Mouse (Mus musculus) heart, embryonic 10.5 days (tissue): Measurements from ENCODE around the gene Srsf2. TPM values are rescaled to one million over a fixed set of nuclear protein-coding genes. Genes with fewer than 3 reads are reported as not detected.

ENCODE experiments used
- DNase-seq: peaks from one replicate; pipeline ENCODE4 v3.0.0-alpha.2; 2017; ENCODE audit warnings: low spot score
- H3K27ac ChIP-seq: fragments of 300-500 bp; sonication (generic); 2 replicates; pipeline ENCODE4 v1.5.1; 2016; ENCODE audit warnings: mild to moderate bottlenecking
- H3K27me3 ChIP-seq: fragments of 300-500 bp; sonication (generic); 2 replicates; pipeline ENCODE4 v1.6.1; 2016; ENCODE audit warnings: mild to moderate bottlenecking; ENCODE audit not compliant: poor library complexity, insufficient read depth, severe bottlenecking
- H3K36me3 ChIP-seq: fragments of 300-500 bp; sonication (generic); 2 replicates; pipeline ENCODE4 v1.6.1; 2016; ENCODE audit warnings: mild to moderate bottlenecking, moderate library complexity
- H3K4me1 ChIP-seq: fragments of 300-500 bp; sonication (generic); 2 replicates; pipeline ENCODE4 v1.6.1; 2016; ENCODE audit warnings: mild to moderate bottlenecking
- H3K4me3 ChIP-seq: fragments of 300-500 bp; sonication (generic); 2 replicates; pipeline ENCODE4 v1.5.1; 2016; ENCODE audit warnings: mild to moderate bottlenecking, moderate library complexity
- H3K9me3 ChIP-seq: fragments of 300-500 bp; sonication (generic); 2 replicates; pipeline ENCODE4 v1.6.1; 2016; ENCODE audit warnings: mild to moderate bottlenecking, moderate library complexity
- WGBS: fragments of 180-500 bp; shearing (Covaris S2); methylation state at CpG from one replicate; pipeline ENCODE4 v1.1.7; 2016; 5-methylcytosine and 5-hydroxymethylcytosine counted together
- polyA plus RNA-seq: library from polyadenylated mRNA; unstranded; fragments of >200 nt; fragmentation: Nextera tagmentation; extraction: Ambion mirVana; gene quantifications from 2 replicates; pipeline ENCODE4 v1.2.1, GENCODE M21; 2016

Srsf2 gene
- polyA plus RNA-seq, 1 experiment from 2014 or later = 728 TPM

- H3K36me3 ChIP-seq = peaks cover 7% of the 10 kb centered on the region; the same call in 1 of the 2 replicates
- 81% methylated on average over 8 of the region's 8 CpGs for WGBS
- H3K4me1 ChIP-seq = peaks cover 51% of the 10 kb centered on the region
- H3K27me3 ChIP-seq = peaks cover 12% of the 10 kb centered on the region
- DNase-seq = no peak
- no peak overlapping the region for H3K27ac ChIP-seq
- H3K4me3 ChIP-seq = no peak overlapping the region
- H3K9me3 ChIP-seq = no peaks in the 10 kb centered on the region
Observed at GRCm38 (mm10) chr11:116809520-116809919, 43.4 kb downstream of the Srsf2 start.

GRCm38 (mm10) chr11:116808811-116809395 is 44.0 kb downstream of the Srsf2 start:
- no peak overlapping the region for H3K4me3 ChIP-seq
- 70% methylated on average over 11 of the region's 11 CpGs for WGBS
- H3K27me3 ChIP-seq = peaks cover 12% of the 10 kb centered on the region
- H3K4me1 ChIP-seq = peaks cover 45% of the 10 kb centered on the region
- H3K27ac ChIP-seq = no peak overlapping the region
- peaks cover 7% of the 10 kb centered on the region; the same call in 1 of the 2 replicates for H3K36me3 ChIP-seq
- DNase-seq = no peak
- no peaks in the 10 kb centered on the region for H3K9me3 ChIP-seq

- Histone ChIP-seq H3K4me1 (peaks cover 36% of the 10 kb centered on the region), H3K36me3 (peaks cover 7% of the 10 kb centered on the region; the same call in 1 of the 2 replicates), H3K4me3 (no peak overlapping the region), H3K27ac (peak overlapping the region; percentile 76; the same call in 1 of the 2 replicates), H3K9me3 (no peaks in the 10 kb centered on the region), H3K27me3 (peaks cover 12% of the 10 kb centered on the region)
- WGBS = 26% methylated on average over 7 of the region's 7 CpGs
- DNase-seq = peak; percentile 93
Observed at GRCm38 (mm10) chr11:116807938-116808606, 44.8 kb downstream of the Srsf2 start.

GRCm38 (mm10) chr11:116807526-116807925 is 45.4 kb downstream of the Srsf2 start:
- H3K27me3 ChIP-seq = peaks cover 12% of the 10 kb centered on the region
- H3K36me3 ChIP-seq = peaks cover 7% of the 10 kb centered on the region; the same call in 1 of the 2 replicates
- H3K9me3 ChIP-seq = no peaks in the 10 kb centered on the region
- H3K4me3 ChIP-seq = no peak overlapping the region
- no peak for DNase-seq
- H3K4me1 ChIP-seq = peaks cover 31% of the 10 kb centered on the region
- 67% methylated on average over 3 of the region's 3 CpGs for WGBS
- H3K27ac ChIP-seq = peak overlapping the region; percentile 76

- peak overlapping the region; percentile 76 for H3K27ac ChIP-seq
- peaks cover 12% of the 10 kb centered on the region for H3K27me3 ChIP-seq
- H3K4me1 ChIP-seq = peaks cover 27% of the 10 kb centered on the region
- H3K36me3 ChIP-seq = peaks cover 7% of the 10 kb centered on the region; the same call in 1 of the 2 replicates
- no peak overlapping the region for H3K4me3 ChIP-seq
- no peaks in the 10 kb centered on the region for H3K9me3 ChIP-seq
- DNase-seq = no peak
- WGBS = 59% methylated on average over 7 of the region's 7 CpGs
Observed at GRCm38 (mm10) chr11:116807116-116807515, 45.8 kb downstream of the Srsf2 start.

GRCm38 (mm10) chr11:116806136-116807071 is 46.5 kb downstream of the Srsf2 start:
- DNase-seq = no peak
- 68% methylated on average over 15 of the region's 15 CpGs for WGBS
- H3K27ac ChIP-seq = peak overlapping the region; percentile 67; the same call in 1 of the 2 replicates

GRCm38 (mm10) chr11:116802709-116803108 is 50.2 kb downstream of the Srsf2 start:
- H3K36me3 ChIP-seq = no peaks in the 10 kb centered on the region
- no peaks in the 10 kb centered on the region for H3K27me3 ChIP-seq
- H3K27ac ChIP-seq = no peak overlapping the region
- 82% methylated on average over 5 of the region's 5 CpGs for WGBS
- DNase-seq = no peak
- peaks cover 9% of the 10 kb centered on the region; the same call in 1 of the 2 replicates for H3K4me1 ChIP-seq
- H3K4me3 ChIP-seq = no peak overlapping the region
- no peaks in the 10 kb centered on the region for H3K9me3 ChIP-seq

More at GRCm38 (mm10) chr11:116806136-116807071, 46.5 kb downstream of the Srsf2 start:
- H3K27me3 ChIP-seq = peaks cover 12% of the 10 kb centered on the region
- no peak overlapping the region for H3K4me3 ChIP-seq
- no peaks in the 10 kb centered on the region for H3K9me3 ChIP-seq
- H3K36me3 ChIP-seq = peaks cover 7% of the 10 kb centered on the region; the same call in 1 of the 2 replicates
- peaks cover 21% of the 10 kb centered on the region for H3K4me1 ChIP-seq

- Histone ChIP-seq H3K9me3 (no peaks in the 10 kb centered on the region), H3K36me3 (no peaks in the 10 kb centered on the region), H3K4me3 (no peak overlapping the region), H3K27me3 (no peaks in the 10 kb centered on the region), H3K4me1 (0 out of 2 replicates have a peak, but pooled peaks cover 6% of the 10 kb centered on the region), H3K27ac (no peak overlapping the region)
- DNase-seq = no peak
- WGBS = 70% methylated on average over 5 of the region's 5 CpGs
Observed at GRCm38 (mm10) chr11:116801106-116801505, 51.8 kb downstream of the Srsf2 start.

Other genes starting within 250 kb of the Srsf2 start
- gene Rhbdf2, start 226.1 kb downstream of the Srsf2 start, polyA plus RNA-seq = 6.7 and 8.7 TPM in 2 replicates
- 0.60 and 0.78 TPM in 2 replicates for gene Prcd, start 199.6 kb downstream of the Srsf2 start, polyA plus RNA-seq
- 1.0 and 2.8 TPM in 2 replicates for gene Cygb, start 198.8 kb downstream of the Srsf2 start, polyA plus RNA-seq
- gene St6galnac1, start 77.6 kb downstream of the Srsf2 start, polyA plus RNA-seq = not detected in 2 replicates
- gene Mxra7, start 25.0 kb downstream of the Srsf2 start, polyA plus RNA-seq = 13.2 and 17.9 TPM in 2 replicates
- gene Mettl23, start 9.8 kb downstream of the Srsf2 start, polyA plus RNA-seq = 58.9 and 66.9 TPM in 2 replicates
- gene Jmjd6, start 9.6 kb downstream of the Srsf2 start, polyA plus RNA-seq = 89.1 and 114 TPM in 2 replicates
- gene Mfsd11, start 654 bp downstream of the Srsf2 start, polyA plus RNA-seq = 27.0 and 27.1 TPM in 2 replicates
- 0.38 and 1.1 TPM in 2 replicates for gene Mgat5b, start 65.8 kb upstream of the Srsf2 start, polyA plus RNA-seq